Mouse (Mus musculus) cortical plate, adult 2 months (tissue): Measurements from ENCODE around the gene Rgs1.

Experiments
- CTCF ChIP-seq: fragments of 200-500 bp; IDR thresholded peaks from 2 replicates; pipeline ENCODE4 v1.5.1; 2011; ENCODE audit warnings: mild to moderate bottlenecking, control low read depth, low read length; ENCODE audit not compliant: insufficient read depth; ENCODE audit errors: extremely low read depth
- POLR2A ChIP-seq: fragments of 200-500 bp; IDR thresholded peaks from 2 replicates; pipeline ENCODE4 v1.6.1; 2011; ENCODE audit warnings: mild to moderate bottlenecking, low read length, control low read depth; ENCODE audit not compliant: insufficient read depth; ENCODE audit errors: extremely low read depth

DNA sequence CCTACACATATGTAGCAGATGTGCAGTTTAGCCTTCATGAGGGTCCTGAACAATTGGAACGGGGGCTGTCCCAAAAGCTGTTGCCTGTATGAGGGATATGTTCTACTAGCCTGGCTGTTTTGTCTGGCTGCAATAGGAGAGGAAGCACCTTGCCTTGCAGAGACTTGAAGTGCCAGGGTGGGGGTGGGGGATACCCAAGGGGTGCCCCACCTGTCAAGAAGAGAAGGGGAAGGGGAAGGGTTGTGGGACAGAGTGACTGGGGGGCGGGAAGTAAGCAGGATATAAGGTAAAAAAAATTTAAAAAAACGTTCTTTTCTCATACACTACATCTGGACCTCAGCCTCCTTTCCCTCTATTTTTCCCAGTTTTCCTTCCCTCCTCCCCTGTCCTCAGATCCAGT is 9.7 kb upstream of the Rgs1 start:
- no peak for TF ChIP-seq POLR2A
- no peak for TF ChIP-seq CTCF
